Mouse (Mus musculus) T-helper 2 cell (primary cell): ENCODE measurements around the gene Zfp568.

ENCODE experiments used
- in situ Hi-C: fragments of 300-600 bp; cut with MboI, MseI; formaldehyde crosslinking; loops from one replicate; pipeline ENCODE4 v1.15.1; 2025; ENCODE audit warnings: high pct_unique_total_duplicates

Gene Zfp568

GRCm38 (mm10) chr7:29989031-29989430 is 5.3 kb downstream of the Zfp568 start:
- in situ Hi-C loops: no loop called here

DNA sequence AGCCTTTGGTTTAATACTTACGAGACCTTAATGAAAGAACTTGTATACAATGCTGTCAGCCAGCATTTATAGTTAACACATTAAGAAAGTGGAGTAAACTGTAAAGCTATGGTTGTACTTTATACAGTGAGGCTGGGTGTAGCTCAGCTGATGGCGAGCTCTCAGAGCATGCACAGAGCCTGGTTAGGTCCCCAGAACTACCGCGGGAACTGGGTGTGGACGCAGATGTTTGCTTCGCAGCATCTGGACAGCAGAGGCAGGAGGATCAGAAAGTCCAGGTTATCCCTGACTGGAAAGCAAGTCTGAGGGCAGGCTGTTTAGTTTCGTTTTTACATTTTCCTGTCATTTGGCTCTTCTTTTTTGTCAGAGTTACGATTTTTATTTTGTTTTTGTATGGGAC is 8.9 kb downstream of the Zfp568 start:
- in situ Hi-C loops: no loop called here

- in situ Hi-C loops: no loop called here
Measured at GRCm38 (mm10) chr7:29993340-29993739, 9.6 kb downstream of the Zfp568 start.

DNA sequence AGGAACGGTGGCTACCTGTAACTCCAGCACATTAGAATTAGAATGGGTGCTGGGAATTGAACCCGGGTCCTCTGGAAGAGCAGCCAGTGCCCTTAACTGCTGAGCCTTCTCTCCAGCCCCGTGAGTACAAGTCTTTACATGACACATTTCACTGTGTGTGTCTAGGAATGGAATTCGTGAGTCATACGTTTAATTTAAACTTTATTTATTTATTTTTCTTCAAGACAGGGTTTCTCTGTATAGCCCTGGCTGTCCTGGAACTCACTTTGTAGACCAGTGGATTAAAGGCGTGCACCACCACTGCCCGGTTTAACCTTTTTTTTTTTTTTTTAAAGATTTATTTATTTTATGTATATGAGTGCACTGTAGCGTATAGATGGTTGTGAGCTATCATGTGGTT is 11.4 kb downstream of the Zfp568 start:
- in situ Hi-C loops: no loop called here

- in situ Hi-C loops: no loop called here
Measured at GRCm38 (mm10) chr7:30000601-30001000, 16.8 kb downstream of the Zfp568 start.

GRCm38 (mm10) chr7:30007601-30008000 is 23.8 kb downstream of the Zfp568 start:
- in situ Hi-C loops: no loop called here

DNA sequence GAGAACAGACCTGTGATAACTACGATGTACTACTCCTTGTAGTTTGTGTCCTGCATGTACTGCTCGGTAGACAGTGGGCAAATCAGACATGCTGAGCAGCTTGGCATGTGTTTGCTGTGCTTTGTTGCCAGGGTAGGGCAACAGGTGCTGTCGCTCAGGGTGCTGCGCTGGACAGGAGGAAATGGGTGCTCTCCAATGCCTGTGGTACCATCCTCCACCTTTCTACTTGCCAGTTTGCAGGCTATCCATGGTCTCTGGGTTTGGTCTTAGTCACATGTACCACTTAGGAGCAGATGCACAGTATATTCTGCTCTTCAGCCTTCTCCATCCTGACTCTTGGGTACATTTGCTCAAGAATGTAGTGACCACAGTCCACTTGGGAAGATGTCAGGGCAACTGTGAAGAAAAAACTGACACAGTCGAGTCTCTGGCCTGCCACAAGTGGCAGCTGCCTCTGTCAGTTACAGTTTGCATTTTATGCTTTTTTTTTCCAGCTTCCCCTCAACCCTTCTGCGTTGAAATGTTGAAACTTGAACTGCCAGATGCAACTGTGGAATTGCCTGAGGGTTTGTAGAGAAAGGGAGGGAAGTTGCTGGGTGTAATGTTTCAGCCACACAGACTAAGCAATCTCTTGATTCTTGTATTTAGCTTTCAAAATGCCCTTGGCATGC is 24.4 kb downstream of the Zfp568 start:
- in situ Hi-C loops: no loop called here

- in situ Hi-C loops: no loop called here
Measured at GRCm38 (mm10) chr7:30009321-30010085, 25.7 kb downstream of the Zfp568 start.

DNA sequence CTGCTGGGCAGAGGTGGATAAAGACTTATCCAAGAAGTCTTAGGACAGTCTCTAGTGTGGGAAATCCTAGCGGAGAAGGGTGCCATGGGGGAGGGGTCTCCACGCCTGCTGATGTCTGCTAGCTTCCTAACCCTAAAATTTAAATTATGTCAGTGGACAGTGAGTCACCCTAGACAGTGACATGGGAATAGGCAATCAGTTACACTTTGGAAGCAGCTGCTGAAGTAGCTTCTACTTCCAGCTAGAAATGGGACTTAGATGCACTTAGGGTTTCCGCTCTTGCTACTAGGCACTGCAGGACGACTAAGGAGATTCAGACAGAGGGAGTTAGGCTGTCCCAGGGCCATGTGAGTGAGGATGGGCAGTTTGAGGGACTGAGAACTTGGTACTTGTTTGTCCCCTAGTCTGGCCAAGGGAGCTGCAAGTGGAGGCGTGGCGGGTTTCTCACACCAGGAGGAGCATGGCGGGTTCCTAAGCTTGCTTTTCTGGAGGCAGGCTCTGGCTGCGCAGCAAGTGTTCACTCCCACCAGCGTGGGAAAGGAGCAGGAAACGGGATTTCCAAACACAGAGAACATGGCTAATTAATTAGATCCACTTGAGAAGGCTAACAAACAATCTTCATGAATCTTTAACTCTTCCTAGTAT is 26.9 kb downstream of the Zfp568 start:
- in situ Hi-C loops: no loop called here

DNA sequence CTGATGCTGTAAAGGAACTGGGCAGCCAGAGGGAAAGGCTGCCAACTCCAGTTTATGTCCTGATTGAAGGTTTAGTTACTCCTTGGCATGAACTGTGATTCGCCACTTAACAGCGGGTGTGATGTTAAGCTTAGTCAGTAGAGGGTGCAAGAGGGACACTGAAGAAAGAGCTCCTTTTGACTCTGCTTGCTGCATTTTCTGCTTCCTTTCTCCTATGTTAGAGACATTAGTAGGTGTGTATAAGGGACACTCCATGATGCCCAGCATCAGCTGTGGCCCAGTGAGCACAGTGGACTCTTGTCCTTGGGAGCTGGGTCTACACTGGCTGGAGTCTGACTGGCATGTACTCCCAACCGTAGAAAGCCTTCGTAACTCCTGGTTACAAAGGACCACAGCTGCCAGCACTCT is 29.2 kb downstream of the Zfp568 start:
- in situ Hi-C loops: no loop called here

- in situ Hi-C loops: no loop called here
Measured at GRCm38 (mm10) chr7:30017226-30017625, 33.5 kb downstream of the Zfp568 start.

- in situ Hi-C loops: no loop called here
Measured at GRCm38 (mm10) chr7:30019543-30019942, 35.8 kb downstream of the Zfp568 start.

GRCm38 (mm10) chr7:30023324-30023723 is 39.6 kb downstream of the Zfp568 start:
- in situ Hi-C loops: no loop called here

DNA sequence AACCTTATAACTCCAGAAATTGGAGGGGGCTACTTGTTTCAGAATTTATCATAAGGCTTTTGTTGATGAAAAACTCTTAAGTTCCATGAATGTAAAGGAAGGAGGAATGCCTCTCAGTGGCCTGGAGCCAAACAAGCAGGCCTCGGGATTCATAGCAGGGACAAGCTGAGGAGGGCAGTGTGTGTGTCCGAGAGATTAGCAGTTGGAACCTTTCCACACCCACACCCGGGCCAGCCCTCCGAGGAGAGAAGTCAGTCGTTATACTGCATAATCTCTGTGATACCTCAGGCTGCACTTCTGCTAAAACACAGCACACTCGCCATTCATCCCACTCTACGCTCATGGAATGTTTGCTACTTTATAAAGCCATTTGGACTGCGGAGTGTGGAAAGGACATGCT is 40.0 kb downstream of the Zfp568 start:
- in situ Hi-C loops: no loop called here

DNA sequence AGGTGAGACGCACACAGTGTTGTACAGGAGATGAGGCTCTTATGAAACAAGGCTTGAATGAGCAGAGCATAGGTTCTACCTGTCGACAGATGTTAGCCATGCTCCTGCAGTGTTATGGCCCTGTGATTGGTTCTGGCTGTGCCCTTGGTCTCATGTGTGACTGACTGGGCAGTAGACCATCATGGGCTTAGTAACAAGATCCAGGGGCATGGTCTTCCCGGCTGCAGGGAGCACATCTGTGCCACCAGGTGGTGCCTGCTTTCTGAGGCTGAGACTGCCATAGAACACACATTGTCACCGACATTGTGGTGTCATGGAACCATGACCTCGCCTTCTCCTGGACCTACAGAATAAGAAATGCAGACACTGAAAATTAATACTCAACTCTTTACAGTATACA is 41.6 kb downstream of the Zfp568 start:
- in situ Hi-C loops: no loop called here

DNA sequence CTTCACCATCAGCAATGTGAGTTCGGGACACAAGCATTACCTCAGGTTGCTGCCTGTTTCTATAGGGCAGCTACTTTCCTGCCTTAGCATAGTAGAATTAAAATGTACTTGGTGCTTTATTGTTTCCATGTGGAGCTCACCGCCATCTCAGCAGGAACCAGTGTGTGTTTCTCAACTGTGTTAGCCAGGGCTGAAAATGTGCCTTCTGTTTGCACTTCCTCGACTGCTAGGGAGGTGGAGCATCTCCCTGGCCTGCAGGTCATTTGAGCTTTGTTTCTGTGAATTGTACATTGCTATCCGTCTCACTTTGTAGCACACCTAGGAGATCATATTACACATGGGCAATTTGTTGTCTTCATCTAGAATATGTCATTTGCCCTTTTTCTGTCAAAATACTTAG is 43.6 kb downstream of the Zfp568 start:
- in situ Hi-C loops: no loop called here

GRCm38 (mm10) chr7:30028572-30028971 is 44.8 kb downstream of the Zfp568 start:
- in situ Hi-C loops: no loop called here

DNA sequence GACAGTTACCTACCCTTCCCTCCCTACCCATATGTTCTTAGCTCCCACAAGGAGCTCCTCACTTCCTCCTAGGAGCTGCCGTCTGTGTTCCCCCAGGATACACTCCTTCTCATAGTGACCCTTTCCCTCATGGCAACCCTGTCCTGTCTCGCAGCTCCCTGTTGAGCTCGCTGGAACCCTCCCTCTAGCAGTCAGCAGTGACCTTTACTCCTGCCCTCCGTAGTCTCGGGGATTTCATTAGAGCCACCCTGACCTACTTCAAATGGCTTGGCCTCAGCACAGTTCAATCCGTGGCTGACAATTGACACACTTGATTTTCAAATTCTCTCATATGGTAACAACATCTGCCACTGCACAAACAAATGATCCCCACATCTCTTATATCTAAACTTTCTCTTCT is 46.9 kb downstream of the Zfp568 start:
- in situ Hi-C loops: no loop called here

DNA sequence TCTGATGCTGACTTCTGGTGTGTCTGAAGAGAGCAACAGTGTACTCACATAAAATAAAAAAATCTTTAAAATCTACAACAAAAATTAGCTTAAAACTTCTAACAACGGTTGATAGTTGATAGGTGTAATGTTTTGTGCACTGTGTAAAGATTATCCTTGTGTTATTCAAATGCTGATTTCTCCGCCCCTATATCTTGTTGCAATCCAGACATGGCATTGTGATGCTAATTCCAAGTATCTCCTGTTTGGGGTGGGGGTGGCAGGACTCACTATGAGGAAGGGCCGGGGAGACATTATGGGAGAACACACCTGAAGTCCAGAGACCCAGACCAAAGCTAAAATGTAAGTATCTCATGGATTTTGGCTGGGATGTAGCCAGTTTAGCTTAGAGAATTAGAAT is 47.6 kb downstream of the Zfp568 start:
- in situ Hi-C loops: no loop called here

- in situ Hi-C loops: no loop called here
Measured at GRCm38 (mm10) chr7:30034331-30034730, 50.6 kb downstream of the Zfp568 start.

GRCm38 (mm10) chr7:30044354-30044753 is 60.6 kb downstream of the Zfp568 start:
- in situ Hi-C loops: no loop called here

GRCm38 (mm10) chr7:30048126-30048525 is 64.4 kb downstream of the Zfp568 start:
- in situ Hi-C loops: no loop called here
